In genomic region chr10:4325562-4325961, GRCm38 (mm10) we compare ENCODE assay signal across 1 mouse cellular context.
TF ChIP-seq lines count a peak whose summit lies in the region.

No protein-coding gene starts in this region.

TF ChIP-seq in MEL, 35 proteins besides CTCF, POLR2A, EP300 and RAD21 (continued from another document):
- no peak for TF ChIP-seq KAT2A (conservative IDR thresholded peaks at IDR 0.05; ENCODE audit: low read depth, low read length)
- no peak for TF ChIP-seq POLR2AphosphoS5 (IDR thresholded peaks at IDR 0.05; ENCODE audit: borderline replicate concordance, low read depth, low read length)
- no peak for TF ChIP-seq GABPA (IDR thresholded peaks at IDR 0.05; ENCODE audit: low read depth, low read length)
- TF ChIP-seq MYB (IDR thresholded peaks at IDR 0.05; ENCODE audit: low read depth, low read length): no peak
- TF ChIP-seq GATA1 (IDR thresholded peaks at IDR 0.05; ENCODE audit: low read depth, low read length): no peak
- no peak for TF ChIP-seq TBP (IDR thresholded peaks at IDR 0.05; ENCODE audit: low read depth, low read length)
- TF ChIP-seq ZMIZ1 (IDR thresholded peaks at IDR 0.05; ENCODE audit: low read depth, low read length): no peak
- TF ChIP-seq POLR2AphosphoS2 (IDR thresholded peaks at IDR 0.05; ENCODE audit: low read length): no peak
- TF ChIP-seq NELFE (IDR thresholded peaks at IDR 0.05; ENCODE audit: low read depth, low read length): no peak
- no peak for TF ChIP-seq MAX (IDR thresholded peaks at IDR 0.05; ENCODE audit: low read length)
- no peak for TF ChIP-seq MYC (IDR thresholded peaks at IDR 0.05; ENCODE audit: low read depth, low read length)
- TF ChIP-seq SMC3 (IDR thresholded peaks at IDR 0.05; ENCODE audit: low read depth, low read length): no peak
- no peak for TF ChIP-seq BHLHE40 (IDR thresholded peaks at IDR 0.05; ENCODE audit: borderline replicate concordance, low read depth, low read length)
- TF ChIP-seq USF2 (IDR thresholded peaks at IDR 0.05; ENCODE audit: borderline replicate concordance in 1 of 2, insufficient read depth in 1 of 2, low read depth in 1 of 2, low read length in 2 of 2): no peak
- no peak for TF ChIP-seq CHD1 (IDR thresholded peaks at IDR 0.05; ENCODE audit: low read depth, low read length)
